ENCODE assay signal across 24 mouse cellular contexts in the genomic region with DNA sequence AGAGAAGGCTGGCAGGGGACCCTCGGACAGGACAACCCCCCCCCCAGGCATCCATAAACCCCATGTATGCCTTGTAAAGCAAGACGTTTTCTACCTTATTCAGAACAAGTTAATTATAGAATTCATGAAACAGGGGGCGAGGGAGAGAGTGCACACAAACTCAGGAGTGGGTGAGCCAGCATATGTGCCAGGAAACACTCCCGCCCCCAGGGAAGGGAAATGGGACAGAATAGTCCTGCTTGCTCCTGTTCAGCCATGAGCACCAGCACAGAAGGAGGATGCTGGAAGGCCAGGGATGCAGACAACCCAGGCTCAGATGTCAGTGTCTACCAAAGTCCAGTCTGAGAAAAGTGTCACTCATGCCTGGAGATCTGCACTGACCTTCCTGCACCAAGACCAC. TPM values are rescaled to one million over a fixed set of nuclear protein-coding genes. Genes with fewer than 3 reads are reported as not detected.
A peak's percentile ranks its signal among the peaks of the same experiment; 100 is the strongest.
DNase-seq lines count a peak whose midpoint lies in the region; ATAC-seq lines count a peak whose summit lies in the region.
"Had no signal": no experiment of that assay in that cellular context is flagged by ENCODE, and none has a peak within 500 bp of the region (broad histone marks: within the 10 kb centered on the region; RNA-seq: fewer than 3 reads in every experiment).

No protein-coding gene starts in this region.

- H3K4me1 ChIP-seq in midbrain, embryonic 11.5 days (ENCODE audit: control insufficient read depth, insufficient read depth, low read length): no peaks in the 10 kb centered on the region
- no peaks in the 10 kb centered on the region for H3K4me1 ChIP-seq in midbrain, embryonic 15.5 days
- H3K4me1 ChIP-seq in intestine, embryonic 15.5 days (replicated peaks): 0 out of 2 replicates have a peak, but pooled peaks cover 8% of the 10 kb centered on the region
- H3K4me1 ChIP-seq: embryonic facial prominence, embryonic 15.5 days; forebrain, embryonic 15.5 days; hindbrain, embryonic 15.5 days; midbrain, embryonic 12.5 days had no signal

- no peaks in the 10 kb centered on the region for H3K9me3 ChIP-seq in midbrain, embryonic 11.5 days (ENCODE audit: control insufficient read depth, low read length)
- H3K9me3 ChIP-seq in midbrain, embryonic 15.5 days: no peaks in the 10 kb centered on the region
- H3K9me3 ChIP-seq in intestine, embryonic 15.5 days: no peaks in the 10 kb centered on the region
- H3K9me3 ChIP-seq: embryonic facial prominence, embryonic 15.5 days; forebrain, embryonic 15.5 days; heart, embryonic 15.5 days; hindbrain, embryonic 15.5 days; liver, embryonic 13.5 days; midbrain, embryonic 12.5 days had no signal

- intact Hi-C loops in left cerebral cortex, postnatal 36 days (cut with DNase I): no loop called here

- no peak for ATAC-seq in midbrain, embryonic 11.5 days (ENCODE audit: low FRiP score)
- no peak for ATAC-seq in midbrain, embryonic 15.5 days (replicated peaks)
- ATAC-seq in intestine, embryonic 15.5 days: no peak
- ATAC-seq: forebrain, embryonic 15.5 days had no signal

- H3K4me2 ChIP-seq in midbrain, embryonic 11.5 days: no peak overlapping the region
- no peak overlapping the region for H3K4me2 ChIP-seq in midbrain, embryonic 15.5 days
- H3K4me2 ChIP-seq in intestine, embryonic 15.5 days (replicated peaks): no peak overlapping the region
- H3K4me2 ChIP-seq: embryonic facial prominence, embryonic 15.5 days; forebrain, embryonic 15.5 days; heart, embryonic 15.5 days; hindbrain, embryonic 15.5 days; liver, embryonic 13.5 days; midbrain, embryonic 12.5 days had no signal

- H3K27ac ChIP-seq in midbrain, embryonic 11.5 days (ENCODE audit: low read depth, low read length): no peak overlapping the region
- H3K27ac ChIP-seq in midbrain, embryonic 15.5 days: no peak overlapping the region
- H3K27ac ChIP-seq in intestine, embryonic 15.5 days: no peak overlapping the region
- H3K27ac ChIP-seq: embryonic facial prominence, embryonic 15.5 days; forebrain, embryonic 15.5 days; heart, embryonic 15.5 days; hindbrain, embryonic 15.5 days; liver, embryonic 13.5 days; midbrain, embryonic 12.5 days had no signal

- 88% methylated on average over 4 of the region's 4 CpGs for WGBS in midbrain, embryonic 11.5 days
- 87% methylated on average over 4 of the region's 4 CpGs for WGBS in midbrain, embryonic 15.5 days
- 79% methylated on average over 4 of the region's 4 CpGs for WGBS in intestine, embryonic 15.5 days

- DNase-seq in layer of hippocampus, adult 11-12 months (ENCODE audit: low spot score): peak; percentile 47
- no peak for DNase-seq in layer of hippocampus, postnatal 10 days (ENCODE audit: low spot score in 2 of 2)
- peak; percentile 49 for DNase-seq in midbrain, embryonic 11.5 days (ENCODE audit: low spot score, missing footprints)
- peak; percentile 71 to 74 for DNase-seq in left cerebral cortex, postnatal 36 days (ENCODE audit: low spot score in 2 of 2)
- DNase-seq in telencephalon, adult 2 months (ENCODE audit: low read depth, low spot score): peak; percentile 74
- no peak for DNase-seq in cerebellum, adult 9-11 months
- DNase-seq: adrenal gland, postnatal 25 days; cerebellum, adult 9-10 months; heart, postnatal 4 days; kidney, postnatal 25 days; liver, embryonic 13.5 days; lung, adult 2 months; lung, postnatal 14 days; spleen, adult 18-20 months; thymus, postnatal 25 days had no signal

- no peaks in the 10 kb centered on the region for H3K36me3 ChIP-seq in midbrain, embryonic 11.5 days (ENCODE audit: control insufficient read depth, insufficient read depth, low read length)
- H3K36me3 ChIP-seq in midbrain, embryonic 15.5 days (replicated peaks): 0 out of 2 replicates have a peak, but pooled peaks cover 12% of the 10 kb centered on the region
- no peaks in the 10 kb centered on the region for H3K36me3 ChIP-seq in intestine, embryonic 15.5 days

- H3K27me3 ChIP-seq in midbrain, embryonic 11.5 days (ENCODE audit: control insufficient read depth, insufficient read depth, low read length): no peaks in the 10 kb centered on the region
- H3K27me3 ChIP-seq in midbrain, embryonic 15.5 days (replicated peaks): no peaks in the 10 kb centered on the region
- no peaks in the 10 kb centered on the region for H3K27me3 ChIP-seq in intestine, embryonic 15.5 days (replicated peaks)
- H3K27me3 ChIP-seq: embryonic facial prominence, embryonic 15.5 days; forebrain, embryonic 15.5 days; heart, embryonic 15.5 days; hindbrain, embryonic 15.5 days; liver, embryonic 13.5 days; midbrain, embryonic 12.5 days had no signal

- H3K9ac ChIP-seq in midbrain, embryonic 11.5 days (ENCODE audit: low read length): no peak overlapping the region
- H3K9ac ChIP-seq in midbrain, embryonic 15.5 days: no peak overlapping the region
- no peak overlapping the region for H3K9ac ChIP-seq in intestine, embryonic 15.5 days
- H3K9ac ChIP-seq: embryonic facial prominence, embryonic 15.5 days; forebrain, embryonic 15.5 days; heart, embryonic 15.5 days; hindbrain, embryonic 15.5 days; liver, embryonic 13.5 days; midbrain, embryonic 12.5 days had no signal

- H3K4me3 ChIP-seq in midbrain, embryonic 11.5 days (ENCODE audit: low read depth, low read length): no peak overlapping the region
- H3K4me3 ChIP-seq in midbrain, embryonic 15.5 days: no peak overlapping the region
- no peak overlapping the region for H3K4me3 ChIP-seq in intestine, embryonic 15.5 days (replicated peaks)
- H3K4me3 ChIP-seq: embryonic facial prominence, embryonic 15.5 days; forebrain, embryonic 15.5 days; heart, embryonic 15.5 days; hindbrain, embryonic 15.5 days; liver, embryonic 13.5 days; midbrain, embryonic 12.5 days had no signal

RNA-seq across cellular contexts. Expression of gene Bok, which starts 13.7 kb away (rescaled TPM):
- total RNA-seq in layer of hippocampus, postnatal 10 days (2021): 10 to 100 TPM; 60.4 to 63.3 TPM
- polyA plus RNA-seq in midbrain, embryonic 11.5 days (2014; fragmentation: Nextera tagmentation; extraction: Ambion mirVana): 26.6 and 31.3 TPM in 2 replicates
- 104 TPM in 2 replicates for polyA plus RNA-seq in midbrain, embryonic 15.5 days (2015; fragmentation: Nextera tagmentation; extraction: Ambion mirVana)
- total RNA-seq in left cerebral cortex, postnatal 36 days (2021): 10 to 100 TPM; 28.3 to 33.2 TPM
- 48.3 and 54.9 TPM in 2 replicates for polyA plus RNA-seq in intestine, embryonic 15.5 days (2015; fragmentation: Nextera tagmentation; extraction: Ambion mirVana)
- total RNA-seq: monocyte, adult 5-6 weeks; neutrophil, adult 5-6 weeks had no signal

RNA-seq across cellular contexts. Expression of gene Stk25, which starts 40.7 kb away (rescaled TPM):
- 100 to 1,000 TPM; 353 to 378 TPM for total RNA-seq in layer of hippocampus, postnatal 10 days (2021)
- polyA plus RNA-seq in midbrain, embryonic 11.5 days (2014; fragmentation: Nextera tagmentation; extraction: Ambion mirVana): 187 and 198 TPM in 2 replicates
- 353 and 388 TPM in 2 replicates for polyA plus RNA-seq in midbrain, embryonic 15.5 days (2015; fragmentation: Nextera tagmentation; extraction: Ambion mirVana)
- total RNA-seq in left cerebral cortex, postnatal 36 days (2021): 100 to 1,000 TPM; 370 to 405 TPM
- polyA plus RNA-seq in intestine, embryonic 15.5 days (2015; fragmentation: Nextera tagmentation; extraction: Ambion mirVana): 143 and 174 TPM in 2 replicates

RNA-seq across cellular contexts. Expression of gene Atg4b, which starts 52.1 kb away (rescaled TPM):
- total RNA-seq in layer of hippocampus, postnatal 10 days (2021): 10 to 100 TPM; 67.2 to 69.7 TPM
- polyA plus RNA-seq in midbrain, embryonic 11.5 days (2014; fragmentation: Nextera tagmentation; extraction: Ambion mirVana): 94.2 and 103 TPM in 2 replicates
- polyA plus RNA-seq in midbrain, embryonic 15.5 days (2015; fragmentation: Nextera tagmentation; extraction: Ambion mirVana): 107 and 108 TPM in 2 replicates
- 10 to 100 TPM; 75.4 to 88.1 TPM for total RNA-seq in left cerebral cortex, postnatal 36 days (2021)
- polyA plus RNA-seq in intestine, embryonic 15.5 days (2015; fragmentation: Nextera tagmentation; extraction: Ambion mirVana): 69.4 and 79.8 TPM in 2 replicates

RNA-seq across cellular contexts. Expression of gene Thap4, which starts 55.5 kb away (rescaled TPM):
- 10 to 100 TPM; 31.5 to 32.8 TPM for total RNA-seq in layer of hippocampus, postnatal 10 days (2021)
- 37.5 and 39.8 TPM in 2 replicates for polyA plus RNA-seq in midbrain, embryonic 11.5 days (2014; fragmentation: Nextera tagmentation; extraction: Ambion mirVana)
- 54.7 and 56.8 TPM in 2 replicates for polyA plus RNA-seq in midbrain, embryonic 15.5 days (2015; fragmentation: Nextera tagmentation; extraction: Ambion mirVana)
- total RNA-seq in left cerebral cortex, postnatal 36 days (2021): 10 to 100 TPM; 36.0 to 39.0 TPM
- polyA plus RNA-seq in intestine, embryonic 15.5 days (2015; fragmentation: Nextera tagmentation; extraction: Ambion mirVana): 70.0 and 70.9 TPM in 2 replicates

Comparison
In these comparisons a context has a peak if more than half of its experiments do, and no peak if none do; other contexts are left out.
1. DNase-seq: peak in layer of hippocampus, adult 11-12 months (single experiment), midbrain, embryonic 11.5 days (single experiment), left cerebral cortex, postnatal 36 days (2 of 2) and telencephalon, adult 2 months (single experiment); none in layer of hippocampus, postnatal 10 days (0 of 2) and cerebellum, adult 9-11 months (single experiment).